Mouse (Mus musculus): ENCODE results near the gene Cmtm2b. TPM values are rescaled to one million over a fixed set of nuclear protein-coding genes. Genes with fewer than 3 reads are reported as not detected.

Gene Cmtm2b
- total RNA-seq, 1 experiment: not detected

DNA sequence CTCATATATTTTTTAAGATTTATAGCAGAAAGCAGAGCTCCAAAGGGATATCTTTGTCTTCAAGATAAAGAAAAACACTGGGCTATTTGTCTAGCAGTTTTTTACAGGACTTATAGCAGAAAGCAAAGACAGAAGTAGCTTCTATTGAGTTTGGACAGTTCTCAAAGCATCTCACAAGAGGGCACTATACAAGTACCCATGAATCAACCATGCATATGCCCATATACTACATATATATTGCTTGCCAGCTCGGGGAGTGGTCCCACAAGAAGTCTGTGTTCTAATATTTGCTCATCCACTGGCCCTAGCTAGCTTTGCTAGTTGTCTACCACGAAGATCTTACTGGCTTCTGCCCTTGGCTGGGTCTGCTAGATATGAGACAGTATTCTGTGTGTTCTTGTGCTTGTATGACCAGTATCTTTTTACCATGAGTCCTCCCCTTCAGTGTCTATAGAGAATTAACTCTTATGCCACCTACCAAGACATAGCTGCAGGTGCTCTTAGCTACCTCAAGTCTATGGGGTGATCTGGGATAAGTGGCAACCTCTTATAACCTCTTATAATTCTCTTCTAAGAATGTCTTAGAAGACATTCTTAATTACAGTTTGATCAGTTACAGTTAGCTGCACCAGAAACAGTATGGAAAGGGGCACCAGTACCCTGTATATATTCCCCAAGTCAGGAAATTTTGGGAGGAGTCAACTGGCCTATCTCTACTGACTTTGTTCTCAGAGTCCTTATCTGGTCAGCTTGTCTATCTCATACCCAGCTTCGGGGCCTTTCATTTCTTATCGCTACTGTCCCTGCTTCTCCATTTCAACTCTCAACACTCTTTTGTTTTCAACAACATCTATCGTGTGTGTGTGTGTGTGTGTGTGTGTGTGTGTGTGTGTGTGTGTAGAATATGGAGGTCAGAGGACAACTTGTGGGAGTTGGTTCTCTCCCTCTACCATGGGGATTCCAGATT is 10.9 kb downstream of the Cmtm2b start:
- in situ Hi-C loops (cut with MboI; ENCODE audit: low sequenced_read_pairs in 2 of 2, unreplicated experiment in 2 of 2): no loop called here
- H3K27ac ChIP-seq (ENCODE audit: insufficient read depth, low read depth, low read length, poor library complexity, severe bottlenecking): no peak overlapping the region
- no peaks in the 10 kb centered on the region for H3K9me3 ChIP-seq (ENCODE audit: control insufficient read depth, insufficient read depth, low read depth, low read length)
- no peaks in the 10 kb centered on the region for H3K4me1 ChIP-seq (ENCODE audit: control insufficient read depth in 2 of 2, insufficient read depth in 2 of 2, low read length in 2 of 2, poor library complexity in 1 of 2)
- no peak for TF ChIP-seq ZC3H11A (IDR thresholded peaks at IDR 0.05; ENCODE audit: borderline replicate concordance, low read depth, low read length)
- no peak for TF ChIP-seq CHD2 (IDR thresholded peaks at IDR 0.05; ENCODE audit: low read depth, low read length)
- no peak for TF ChIP-seq ZNF384 (IDR thresholded peaks at IDR 0.05; ENCODE audit: low read depth, low read length)
- no peak for TF ChIP-seq MAFK (IDR thresholded peaks at IDR 0.05; ENCODE audit: insufficient read depth, low read depth, low read length)
- TF ChIP-seq HCFC1 (IDR thresholded peaks at IDR 0.05; ENCODE audit: borderline replicate concordance, insufficient read depth, low read length): no peak
- no peak overlapping the region for H3K9ac ChIP-seq (ENCODE audit: insufficient read depth, low read depth, low read length, poor library complexity, severe bottlenecking)
- no peaks in the 10 kb centered on the region for H3K36me3 ChIP-seq (ENCODE audit: control insufficient read depth, insufficient read depth, low read length, poor library complexity, severe bottlenecking)
- H3K4me3 ChIP-seq (ENCODE audit: insufficient read depth in 1 of 2, low read depth in 1 of 2, low read length in 2 of 2, poor library complexity in 1 of 2, severe bottlenecking in 1 of 2): no peak overlapping the region
- DNase-seq (ENCODE audit: low read depth, low spot score): no peak

DNA sequence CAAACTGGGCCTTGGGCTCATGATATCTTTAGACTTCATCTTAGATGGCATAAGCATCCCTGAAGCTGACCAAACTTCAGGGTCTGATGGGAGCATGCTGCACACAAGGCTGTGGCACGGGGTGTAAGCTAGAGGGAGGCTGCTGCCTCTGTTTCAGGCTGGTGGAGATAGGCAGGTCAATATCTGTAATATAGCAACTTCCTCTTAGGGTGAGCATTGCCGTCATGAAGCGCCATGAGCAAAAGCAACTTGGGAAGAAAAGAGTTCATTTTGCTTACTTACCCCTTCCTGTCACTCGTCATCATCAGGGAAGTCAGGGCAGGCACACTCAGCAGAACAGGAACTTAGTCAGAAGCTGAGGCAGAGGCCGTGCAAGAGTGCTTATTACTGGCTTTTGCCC is 11.8 kb downstream of the Cmtm2b start:
- no peaks in the 10 kb centered on the region for H3K4me1 ChIP-seq (ENCODE audit: control insufficient read depth in 2 of 2, insufficient read depth in 2 of 2, low read length in 2 of 2, poor library complexity in 1 of 2)
- no peak for TF ChIP-seq HCFC1 (IDR thresholded peaks at IDR 0.05; ENCODE audit: borderline replicate concordance, insufficient read depth, low read length)
- TF ChIP-seq CHD2 (IDR thresholded peaks at IDR 0.05; ENCODE audit: low read depth, low read length): no peak
- TF ChIP-seq MAFK (IDR thresholded peaks at IDR 0.05; ENCODE audit: insufficient read depth, low read depth, low read length): no peak
- TF ChIP-seq ZC3H11A (IDR thresholded peaks at IDR 0.05; ENCODE audit: borderline replicate concordance, low read depth, low read length): no peak
- no peak for TF ChIP-seq ZNF384 (IDR thresholded peaks at IDR 0.05; ENCODE audit: low read depth, low read length)
- no peak overlapping the region for H3K9ac ChIP-seq (ENCODE audit: insufficient read depth, low read depth, low read length, poor library complexity, severe bottlenecking)
- H3K27ac ChIP-seq (ENCODE audit: insufficient read depth, low read depth, low read length, poor library complexity, severe bottlenecking): no peak overlapping the region
- DNase-seq (ENCODE audit: low read depth, low spot score): no peak
- H3K9me3 ChIP-seq (ENCODE audit: control insufficient read depth, insufficient read depth, low read depth, low read length): no peaks in the 10 kb centered on the region
- in situ Hi-C loops (cut with MboI; ENCODE audit: low sequenced_read_pairs in 2 of 2, unreplicated experiment in 2 of 2): no loop called here
- H3K36me3 ChIP-seq (ENCODE audit: control insufficient read depth, insufficient read depth, low read length, poor library complexity, severe bottlenecking): no peaks in the 10 kb centered on the region
- no peak overlapping the region for H3K4me3 ChIP-seq (ENCODE audit: insufficient read depth in 1 of 2, low read depth in 1 of 2, low read length in 2 of 2, poor library complexity in 1 of 2, severe bottlenecking in 1 of 2)

DNA sequence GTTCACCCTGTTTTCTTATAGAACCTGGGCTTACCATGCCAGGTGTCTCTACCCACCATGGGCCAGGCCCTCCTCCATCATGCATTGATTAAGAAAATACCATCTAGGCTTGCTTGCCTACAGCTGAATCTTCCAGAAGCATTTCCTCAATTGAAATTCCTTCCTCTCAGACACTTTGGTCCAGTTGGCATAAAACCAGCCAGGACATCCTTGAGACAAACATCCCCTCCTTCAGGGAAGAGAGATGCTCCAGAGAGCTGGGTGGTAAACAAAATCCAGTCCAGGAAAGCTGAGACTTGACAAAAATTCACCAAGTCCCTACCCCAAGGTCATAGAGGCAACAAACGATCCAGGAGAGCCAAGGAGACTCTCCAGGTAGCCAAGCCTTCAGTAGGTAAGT is 12.2 kb downstream of the Cmtm2b start:
- Histone ChIP-seq H3K4me3 (ENCODE audit: insufficient read depth in 1 of 2, low read depth in 1 of 2, low read length in 2 of 2, poor library complexity in 1 of 2, severe bottlenecking in 1 of 2) (no peak overlapping the region), H3K4me1 (ENCODE audit: control insufficient read depth in 2 of 2, insufficient read depth in 2 of 2, low read length in 2 of 2, poor library complexity in 1 of 2) (no peaks in the 10 kb centered on the region), H3K9ac (ENCODE audit: insufficient read depth, low read depth, low read length, poor library complexity, severe bottlenecking) (no peak overlapping the region), H3K9me3 (ENCODE audit: control insufficient read depth, insufficient read depth, low read depth, low read length) (no peaks in the 10 kb centered on the region), H3K36me3 (ENCODE audit: control insufficient read depth, insufficient read depth, low read length, poor library complexity, severe bottlenecking) (no peaks in the 10 kb centered on the region), H3K27ac (ENCODE audit: insufficient read depth, low read depth, low read length, poor library complexity, severe bottlenecking) (no peak overlapping the region)
- DNase-seq (ENCODE audit: low read depth, low spot score): no peak
- TF ChIP-seq ZC3H11A (IDR thresholded peaks at IDR 0.05; ENCODE audit: borderline replicate concordance, low read depth, low read length) (no peak), MAFK (IDR thresholded peaks at IDR 0.05; ENCODE audit: insufficient read depth, low read depth, low read length) (no peak), CHD2 (IDR thresholded peaks at IDR 0.05; ENCODE audit: low read depth, low read length) (no peak)
- in situ Hi-C loops (cut with MboI; ENCODE audit: low sequenced_read_pairs in 2 of 2, unreplicated experiment in 2 of 2): no loop called here

DNA sequence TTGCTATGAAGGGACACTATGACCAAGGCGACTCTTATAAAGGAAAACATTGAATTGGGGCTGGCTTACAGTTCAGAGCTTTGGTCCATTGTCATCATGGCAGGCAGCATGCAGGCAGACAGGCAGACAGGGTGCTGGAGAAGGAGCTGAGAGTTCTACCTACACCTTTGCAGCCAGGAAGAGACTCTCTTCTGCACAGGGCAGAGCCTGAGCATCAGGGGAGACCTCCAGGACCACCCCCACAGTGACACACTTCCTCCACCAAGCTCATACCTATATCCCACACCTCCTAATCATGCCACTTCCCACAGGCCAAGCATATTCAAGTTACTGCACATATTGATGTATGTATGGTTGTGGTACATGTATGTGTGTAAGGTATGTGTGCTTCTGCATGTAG is 14.8 kb downstream of the Cmtm2b start:
- peaks cover 0 to 12% of the 10 kb centered on the region in 2 experiments; a peak in 2 of 4 replicates for H3K4me1 ChIP-seq (ENCODE audit: control insufficient read depth in 2 of 2, insufficient read depth in 2 of 2, low read length in 2 of 2, poor library complexity in 1 of 2)
- no peak for TF ChIP-seq ZNF384 (IDR thresholded peaks at IDR 0.05; ENCODE audit: low read depth, low read length)
- no peak for TF ChIP-seq CHD2 (IDR thresholded peaks at IDR 0.05; ENCODE audit: low read depth, low read length)
- no peak for DNase-seq (ENCODE audit: low read depth, low spot score)

More for the DNA sequence above, 14.8 kb downstream of the Cmtm2b start:
- H3K9ac ChIP-seq (ENCODE audit: insufficient read depth, low read depth, low read length, poor library complexity, severe bottlenecking): no peak overlapping the region
- no peak overlapping the region for H3K4me3 ChIP-seq (ENCODE audit: insufficient read depth in 1 of 2, low read depth in 1 of 2, low read length in 2 of 2, poor library complexity in 1 of 2, severe bottlenecking in 1 of 2)
- in situ Hi-C loops (cut with MboI; ENCODE audit: low sequenced_read_pairs in 2 of 2, unreplicated experiment in 2 of 2): no loop called here
- H3K36me3 ChIP-seq (ENCODE audit: control insufficient read depth, insufficient read depth, low read length, poor library complexity, severe bottlenecking): no peaks in the 10 kb centered on the region
- no peak overlapping the region for H3K27ac ChIP-seq (ENCODE audit: insufficient read depth, low read depth, low read length, poor library complexity, severe bottlenecking)
- H3K9me3 ChIP-seq (ENCODE audit: control insufficient read depth, insufficient read depth, low read depth, low read length): no peaks in the 10 kb centered on the region
